Mouse (Mus musculus) kidney, adult 10 weeks (tissue): Measurements from ENCODE around the gene Rc3h2. TPM values are rescaled to one million over a fixed set of nuclear protein-coding genes. Genes with fewer than 3 reads are reported as not detected.

Source experiments
- polyA plus RNA-seq: library from polyadenylated mRNA; stranded (reverse); fragments of 350-450 nt; fragmentation: Illumina TruSeq; extraction: RNeasy Lipid Tissue Mini Kit (QIAGEN cat#74804); gene quantifications from one replicate; pipeline ENCODE4 v1.2.3, GENCODE M21; 2014; ENCODE audit warnings: low read depth, low replicate concordance

Gene Rc3h2
- polyA plus RNA-seq = 32.7 TPM

GRCm38 (mm10) chr2:37422306-37423304 lies at the start of gene Rc3h2:
TSS of gene Rc3h2 (minus strand) at chr2:37422903.

GRCm38 (mm10) chr2:37442611-37443591 lies 20.2 kb upstream of the Rc3h2 start, which contains the start of the genes Zbtb26, Zbtb6 and Rabgap1:
TSS of gene Zbtb26 (minus strand) at chr2:37443135.
TSS of gene Zbtb6 (minus strand) at chr2:37443171.
TSS of gene Rabgap1 (plus strand) at chr2:37443279.

GRCm38 (mm10) chr2:37358633-37359540 lies 63.8 kb downstream of the Rc3h2 start, which contains the start of gene Pdcl:
TSS of gene Pdcl (minus strand) at chr2:37359332.

GRCm38 (mm10) chr2:37326215-37326614 lies 96.5 kb downstream of the Rc3h2 start, which contains the start of gene Olfr368:
TSS of gene Olfr368 (plus strand) at chr2:37326515.

Other genes starting within 250 kb of the Rc3h2 start
- not detected for gene Olfr365, start 234.7 kb downstream of the Rc3h2 start, polyA plus RNA-seq
- not detected for gene Olfr366, start 211.3 kb downstream of the Rc3h2 start, polyA plus RNA-seq
- gene Olfr368, start 96.4 kb downstream of the Rc3h2 start, polyA plus RNA-seq = not detected
- gene Pdcl, start 63.6 kb downstream of the Rc3h2 start, polyA plus RNA-seq = 62.8 TPM
- gene Zbtb26, start 20.2 kb upstream of the Rc3h2 start, polyA plus RNA-seq = 15.8 TPM
- 23.8 TPM for gene Zbtb6, start 20.3 kb upstream of the Rc3h2 start, polyA plus RNA-seq
- 40.4 TPM for gene Rabgap1, start 20.4 kb upstream of the Rc3h2 start, polyA plus RNA-seq
- 0.32 TPM for gene Gpr21, start 93.4 kb upstream of the Rc3h2 start, polyA plus RNA-seq